Mouse (Mus musculus): Measurements from ENCODE around the gene Supt4a.

- TF ChIP-seq CTCF (conservative IDR thresholded peaks at IDR 0.05; ENCODE audit: low read length) (no peak), NANOG (IDR thresholded peaks at IDR 0.05; ENCODE audit: borderline replicate concordance, low read length) (no peak), POU5F1 (IDR thresholded peaks at IDR 0.05; ENCODE audit: borderline replicate concordance, low read length) (no peak)
Observed at GRCm38 (mm10) chr11:87754603-87755002, 17.3 kb downstream of the Supt4a start.

Measured in E14TG2a.4 (cell line).